Mouse (Mus musculus) erythroblast, embryonic 14.5 days (primary cell): ENCODE results near the gene Fzd1.

Experiments used
- GATA1 ChIP-seq: IDR thresholded peaks from 2 replicates; pipeline ENCODE4 v1.6.1; 2012; ENCODE audit warnings: low read length, inconsistent platforms, mixed read lengths
- TAL1 ChIP-seq: IDR thresholded peaks from 3 replicates; pipeline ENCODE4 v1.6.1; 2012; ENCODE audit warnings: low read length, inconsistent platforms, mixed read lengths

GRCm38 (mm10) chr5:4778274-4778673 is 20.4 kb upstream of the Fzd1 start:
- TF ChIP-seq GATA1 = no peak
- TF ChIP-seq TAL1 = no peak
